Mouse (Mus musculus): Measurements from ENCODE around the gene Dennd1a.

DNA sequence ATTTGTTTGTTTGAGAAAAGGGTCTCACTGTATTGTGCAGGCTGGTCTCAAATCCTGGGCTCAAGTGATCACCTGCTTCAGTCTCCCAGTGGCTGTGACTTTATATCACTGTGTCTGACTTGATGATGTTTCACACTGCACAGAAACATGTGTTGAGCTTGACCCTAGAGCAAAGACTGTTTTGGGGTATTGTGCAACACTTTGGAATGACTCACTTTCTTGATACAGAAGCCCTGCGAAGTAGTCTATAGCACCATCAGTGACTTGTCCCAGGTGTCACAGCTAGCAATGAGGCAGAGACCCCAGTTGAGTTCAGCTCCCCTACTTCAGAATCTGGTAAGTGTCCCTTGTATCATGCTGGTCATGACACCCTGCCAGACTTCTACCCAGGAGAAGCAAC lies 429.7 kb downstream of the Dennd1a start:
- TF ChIP-seq POLR2A (IDR thresholded peaks at IDR 0.05; ENCODE audit: insufficient read depth, low read depth, low read length), result no peak
- TF ChIP-seq CTCF (IDR thresholded peaks at IDR 0.05), result no peak
- no peak for TF ChIP-seq EP300 (IDR thresholded peaks at IDR 0.05; ENCODE audit: insufficient read depth, low read depth, low read length)

Measured in heart, adult 2 months (tissue).